ENCODE assay signal across 9 mouse cellular contexts in genomic region chr5:150168712-150169111, GRCm38 (mm10). TPM values are rescaled to one million over a fixed set of nuclear protein-coding genes. Genes with fewer than 3 reads are reported as not detected.
A peak's percentile ranks its signal among the peaks of the same experiment; 100 is the strongest.
DNase-seq lines count a peak whose midpoint lies in the region; ATAC-seq lines count a peak whose summit lies in the region.
"Had no signal": no experiment of that assay in that cellular context is flagged by ENCODE, and none has a peak within 500 bp of the region (broad histone marks: within the 10 kb centered on the region; RNA-seq: fewer than 3 reads in every experiment).

No protein-coding gene starts in this region.

- H3K36me3 ChIP-seq in forebrain, embryonic 13.5 days (ENCODE audit: poor library complexity, severe bottlenecking), result no peaks in the 10 kb centered on the region
- H3K36me3 ChIP-seq in hindbrain, embryonic 14.5 days (replicated peaks; ENCODE audit: control insufficient read depth, insufficient read depth), result no peaks in the 10 kb centered on the region

- H3K27me3 ChIP-seq in forebrain, embryonic 13.5 days, result no peaks in the 10 kb centered on the region
- no peaks in the 10 kb centered on the region for H3K27me3 ChIP-seq in hindbrain, embryonic 14.5 days (ENCODE audit: control insufficient read depth, insufficient read depth, low read length)

- no peak overlapping the region for H3K9ac ChIP-seq in forebrain, embryonic 13.5 days
- no peak overlapping the region for H3K9ac ChIP-seq in hindbrain, embryonic 14.5 days

- no peak overlapping the region for H3K4me2 ChIP-seq in forebrain, embryonic 13.5 days
- H3K4me2 ChIP-seq in hindbrain, embryonic 14.5 days (replicated peaks), result no peak overlapping the region

- no peak overlapping the region for H3K4me3 ChIP-seq in forebrain, embryonic 13.5 days
- no peak overlapping the region for H3K4me3 ChIP-seq in hindbrain, embryonic 14.5 days (replicated peaks; ENCODE audit: low read length)

- ATAC-seq in forebrain, embryonic 13.5 days, result peak; percentile 93
- peak; percentile 81 for ATAC-seq in hindbrain, embryonic 14.5 days (ENCODE audit: low FRiP score)
- peak; percentile 98 for ATAC-seq in megakaryocyte progenitor cell, adult 5-6 weeks (replicated peaks; ENCODE audit: poor library complexity)

- peak; percentile 47 to 83 for DNase-seq in adrenal gland, adult (ENCODE audit: inconsistent age in 2 of 2, low spot score in 1 of 2)
- DNase-seq in adrenal gland, adult 8-10 months, result no peak
- peak; percentile 40 for DNase-seq in c-Kit-positive CD71-positive TER-119-negative erythroid progenitor cells, embryonic 14.5 days (ENCODE audit: low read depth)
- DNase-seq in hindbrain, embryonic 14.5 days (ENCODE audit: low spot score), result peak; percentile 89
- peak; percentile 64 to 76 for DNase-seq in layer of hippocampus, postnatal 14 days (ENCODE audit: low spot score in 2 of 2)
- peak; percentile 78 for DNase-seq in right cerebral cortex, postnatal 14 days

- H3K4me1 ChIP-seq in forebrain, embryonic 13.5 days, result no peaks in the 10 kb centered on the region
- no peaks in the 10 kb centered on the region for H3K4me1 ChIP-seq in hindbrain, embryonic 14.5 days (replicated peaks; ENCODE audit: control insufficient read depth, insufficient read depth, low read length)

- WGBS in forebrain, embryonic 13.5 days, result 3% methylated on average over 9 of the region's 9 CpGs
- WGBS in hindbrain, embryonic 14.5 days, result 3% methylated on average over 9 of the region's 9 CpGs

- H3K9me3 ChIP-seq in forebrain, embryonic 13.5 days (replicated peaks), result no peaks in the 10 kb centered on the region
- no peaks in the 10 kb centered on the region for H3K9me3 ChIP-seq in hindbrain, embryonic 14.5 days (ENCODE audit: control insufficient read depth, low read length)

- H3K27ac ChIP-seq in forebrain, embryonic 13.5 days, result no peak overlapping the region
- no peak overlapping the region for H3K27ac ChIP-seq in hindbrain, embryonic 14.5 days
- H3K27ac ChIP-seq: macrophage had no signal

RNA-seq across cellular contexts. Expression of gene Fry, which starts 50.3 kb away (rescaled TPM):
- 10 to 100 TPM; 27.2 to 38.9 (median 27.8) TPM for total RNA-seq in adrenal gland, adult 8-10 months (2022)
- polyA plus RNA-seq in forebrain, embryonic 13.5 days (2015; fragmentation: Nextera tagmentation; extraction: Ambion mirVana), result 20.8 and 22.8 TPM in 2 replicates
- 58.8 and 66.7 TPM in 2 replicates for polyA plus RNA-seq in hindbrain, embryonic 14.5 days (2014; fragmentation: Nextera tagmentation; extraction: Ambion mirVana)
- 100 to 1,000 TPM; 228 to 239 TPM for total RNA-seq in layer of hippocampus, postnatal 14 days (2021)
- 17.8 and 22.1 TPM in 2 replicates for total RNA-seq in megakaryocyte progenitor cell, adult 5-6 weeks (2015)
- 19.2 and 21.1 TPM in 2 replicates for total RNA-seq in megakaryocyte progenitor cell, adult 5-6 weeks (2017)

Comparison
In these comparisons a context has a peak if more than half of its experiments do, and no peak if none do; other contexts are left out.
1. RNA of gene Fry, which starts 50.3 kb away (total RNA-seq): 228 to 239 TPM in layer of hippocampus, postnatal 14 days; 27.2 to 38.9 TPM in adrenal gland, adult 8-10 months and 17.8 to 22.1 TPM in megakaryocyte progenitor cell, adult 5-6 weeks; every median in the first group is over 4 times any median in the second.
2. Peak in every context shown above with its lines, with median percentiles within 50 percentile points of each other: ATAC-seq.